In genomic region chr16:32461713-32462112, GRCm38 (mm10) we compare ENCODE assay signal across 24 mouse cellular contexts. TPM values are rescaled to one million over a fixed set of nuclear protein-coding genes. Genes with fewer than 3 reads are reported as not detected.
DNase-seq lines count a peak whose midpoint lies in the region; ATAC-seq and TF ChIP-seq lines count a peak whose summit lies in the region.
"Had no signal": no experiment of that assay in that cellular context is flagged by ENCODE, and none has a peak within 500 bp of the region (broad histone marks: within the 10 kb centered on the region; RNA-seq: fewer than 3 reads in every experiment).

No protein-coding gene starts in this region.

- no peaks in the 10 kb centered on the region for H3K27me3 ChIP-seq in liver, adult 2 months (ENCODE audit: control insufficient read depth, insufficient read depth, low read length)
- H3K27me3 ChIP-seq in liver, postnatal 0 days (ENCODE audit: insufficient read depth, low read length) = no peaks in the 10 kb centered on the region
- no peaks in the 10 kb centered on the region for H3K27me3 ChIP-seq in liver, embryonic 11.5 days (replicated peaks; ENCODE audit: control insufficient read depth, insufficient read depth, low read length)
- H3K27me3 ChIP-seq in stomach, postnatal 0 days (ENCODE audit: control insufficient read depth, insufficient read depth, low read length) = no peaks in the 10 kb centered on the region
- H3K27me3 ChIP-seq: embryonic facial prominence, embryonic 12.5 days; forebrain, embryonic 13.5 days; forebrain, embryonic 15.5 days had no signal

- no peaks in the 10 kb centered on the region for H3K9me3 ChIP-seq in liver, postnatal 0 days (ENCODE audit: low read length)
- no peaks in the 10 kb centered on the region for H3K9me3 ChIP-seq in liver, embryonic 11.5 days (ENCODE audit: control insufficient read depth, low read length)
- no peaks in the 10 kb centered on the region for H3K9me3 ChIP-seq in stomach, postnatal 0 days (ENCODE audit: control insufficient read depth, low read length)
- H3K9me3 ChIP-seq: embryonic facial prominence, embryonic 10.5 days; embryonic facial prominence, embryonic 12.5 days; forebrain, embryonic 13.5 days; forebrain, embryonic 15.5 days had no signal

- no peak for TF ChIP-seq EP300 in liver, postnatal 0 days (IDR thresholded peaks at IDR 0.05; ENCODE audit: low read depth)
- TF ChIP-seq EP300 in stomach, postnatal 0 days (optimal IDR thresholded peaks at IDR 0.05) = no peak

- H3K36me3 ChIP-seq in liver, adult 2 months (ENCODE audit: control insufficient read depth, insufficient read depth, low read length) = peaks cover 32% of the 10 kb centered on the region
- peaks cover 54% of the 10 kb centered on the region for H3K36me3 ChIP-seq in liver, postnatal 0 days (replicated peaks; ENCODE audit: insufficient read depth, low read length)
- peaks cover 6% of the 10 kb centered on the region; the same call in 1 of the 2 replicates for H3K36me3 ChIP-seq in liver, embryonic 11.5 days (ENCODE audit: control insufficient read depth, insufficient read depth, low read length)
- H3K36me3 ChIP-seq in stomach, postnatal 0 days (ENCODE audit: control insufficient read depth, insufficient read depth, low read length) = 0 out of 2 replicates have a peak, but pooled peaks cover 3% of the 10 kb centered on the region

- TF ChIP-seq CTCF in liver, adult 2 months (IDR thresholded peaks at IDR 0.05; ENCODE audit: low read depth, low read length) = no peak
- TF ChIP-seq CTCF in liver, postnatal 0 days (IDR thresholded peaks at IDR 0.05; ENCODE audit: low read depth) = no peak
- no peak for TF ChIP-seq CTCF in stomach, postnatal 0 days (IDR thresholded peaks at IDR 0.05; ENCODE audit: low read depth)

- H3K4me3 ChIP-seq in liver, adult 2 months (ENCODE audit: insufficient read depth, low read depth, low read length) = no peak overlapping the region
- no peak overlapping the region for H3K4me3 ChIP-seq in liver, postnatal 0 days (ENCODE audit: low read depth, low read length)
- no peak overlapping the region for H3K4me3 ChIP-seq in liver, embryonic 11.5 days (ENCODE audit: low read depth, low read length)
- no peak overlapping the region for H3K4me3 ChIP-seq in stomach, postnatal 0 days (ENCODE audit: low read depth, low read length)
- H3K4me3 ChIP-seq: embryonic facial prominence, embryonic 10.5 days; embryonic facial prominence, embryonic 12.5 days; forebrain, embryonic 13.5 days; forebrain, embryonic 15.5 days had no signal

- H3K4me2 ChIP-seq in liver, postnatal 0 days (ENCODE audit: low read depth, low read length) = no peak overlapping the region
- no peak overlapping the region for H3K4me2 ChIP-seq in liver, embryonic 11.5 days
- H3K4me2 ChIP-seq in stomach, postnatal 0 days (replicated peaks; ENCODE audit: low read depth) = no peak overlapping the region
- H3K4me2 ChIP-seq: embryonic facial prominence, embryonic 12.5 days; forebrain, embryonic 13.5 days; forebrain, embryonic 15.5 days had no signal

- peaks cover 6% of the 10 kb centered on the region for H3K4me1 ChIP-seq in liver, adult 2 months (ENCODE audit: control insufficient read depth, insufficient read depth, low read length)
- peaks cover 4% of the 10 kb centered on the region for H3K4me1 ChIP-seq in liver, postnatal 0 days (ENCODE audit: insufficient read depth)
- H3K4me1 ChIP-seq in liver, embryonic 11.5 days (replicated peaks; ENCODE audit: control insufficient read depth, insufficient read depth, low read length) = peaks cover 7% of the 10 kb centered on the region
- H3K4me1 ChIP-seq in stomach, postnatal 0 days (replicated peaks; ENCODE audit: control insufficient read depth, insufficient read depth) = no peaks in the 10 kb centered on the region
- H3K4me1 ChIP-seq: embryonic facial prominence, embryonic 10.5 days; embryonic facial prominence, embryonic 12.5 days; forebrain, embryonic 13.5 days; forebrain, embryonic 15.5 days had no signal

- no peak overlapping the region for H3K9ac ChIP-seq in liver, adult 2 months (ENCODE audit: low read depth, low read length)
- no peak overlapping the region for H3K9ac ChIP-seq in liver, postnatal 0 days (replicated peaks)
- H3K9ac ChIP-seq in liver, embryonic 11.5 days (ENCODE audit: low read depth, low read length) = no peak overlapping the region
- H3K9ac ChIP-seq in stomach, postnatal 0 days (ENCODE audit: low read length) = no peak overlapping the region
- H3K9ac ChIP-seq: embryonic facial prominence, embryonic 12.5 days; forebrain, embryonic 13.5 days; forebrain, embryonic 15.5 days had no signal

- no peak for TF ChIP-seq POLR2A in liver, adult 2 months (IDR thresholded peaks at IDR 0.05; ENCODE audit: extremely low read depth, insufficient read depth, low read length)

- H3K79me2 ChIP-seq in liver, adult 2 months (ENCODE audit: control insufficient read depth, insufficient read depth, low read length) = no peaks in the 10 kb centered on the region

- 32% methylated on average over 5 of the region's 5 CpGs for WGBS in liver, adult 2 months
- 62% methylated on average over 5 of the region's 5 CpGs for WGBS in liver, postnatal 0 days (ENCODE audit: insufficient replicate concordance)
- WGBS in liver, embryonic 11.5 days = 95% methylated on average over 5 of the region's 5 CpGs
- 66% methylated on average over 5 of the region's 5 CpGs for WGBS in stomach, postnatal 0 days

- peak; percentile 67 for DNase-seq in liver, adult 2 months (ENCODE audit: extremely low read depth, low read depth, low spot score)
- DNase-seq in liver = no peak
- DNase-seq in liver, postnatal 0 days = no peak
- no peak for DNase-seq in liver, embryonic 11.5 days (ENCODE audit: low spot score)
- no peak for DNase-seq in stomach, postnatal 0 days (ENCODE audit: low spot score)
- DNase-seq: adrenal gland, adult 2 months; adrenal gland, postnatal 10 days; adrenal gland, postnatal 25 days; cerebellum, adult 11-12 months; cerebellum, adult 2 months; cerebellum, adult 9-10 months; cerebellum, postnatal 10 days; cerebellum, postnatal 25 days had no signal

- H3K27ac ChIP-seq in liver, adult 2 months (replicated peaks; ENCODE audit: insufficient read depth, low read depth, low read length) = no peak overlapping the region
- H3K27ac ChIP-seq in liver, postnatal 0 days (ENCODE audit: low read depth) = no peak overlapping the region
- H3K27ac ChIP-seq in liver, embryonic 11.5 days (ENCODE audit: low read depth, low read length) = no peak overlapping the region
- no peak overlapping the region for H3K27ac ChIP-seq in stomach, postnatal 0 days (replicated peaks)
- H3K27ac ChIP-seq: embryonic facial prominence, embryonic 10.5 days; embryonic facial prominence, embryonic 12.5 days; forebrain, embryonic 13.5 days; forebrain, embryonic 15.5 days had no signal

- ATAC-seq in liver, postnatal 0 days = peak; percentile 82
- ATAC-seq in liver, embryonic 11.5 days (replicated peaks; ENCODE audit: low FRiP score) = no peak
- peak; percentile 69 for ATAC-seq in stomach, postnatal 0 days (ENCODE audit: low FRiP score, low TSS enrichment)
- ATAC-seq in cerebellum, adult (ENCODE audit: insufficient number of reproducible peaks, low FRiP score, low TSS enrichment) = no peak
- ATAC-seq: forebrain, embryonic 13.5 days; forebrain, embryonic 15.5 days had no signal

RNA-seq across cellular contexts. Expression of gene Slc51a, which starts 26.0 kb away (rescaled TPM):
- not detected in 2 replicates for total RNA-seq in liver, adult 2 months (2014; rRNA removed)
- 0.06 TPM in 1 of 2 replicates, not detected in the other for polyA plus RNA-seq in liver, adult 2 months (2012; rRNA removed)
- 0.81 and 1.0 TPM in 2 replicates for polyA plus RNA-seq in liver, postnatal 0 days (2015; fragmentation: Nextera tagmentation; extraction: Ambion mirVana)
- polyA plus RNA-seq in liver, embryonic 11.5 days (2014; fragmentation: Nextera tagmentation; extraction: Ambion mirVana) = 1.3 TPM in 2 replicates
- polyA plus RNA-seq in stomach, postnatal 0 days (2015; fragmentation: Nextera tagmentation; extraction: Ambion mirVana) = 2.7 and 3.1 TPM in 2 replicates
- total RNA-seq: adrenal gland, postnatal 10 days; adrenal gland, postnatal 25 days had no signal

RNA-seq across cellular contexts. Expression of gene Pcyt1a, which starts 31.0 kb away (rescaled TPM):
- total RNA-seq in liver, adult 2 months (2014; rRNA removed) = 56.1 and 56.6 TPM in 2 replicates
- polyA plus RNA-seq in liver, adult 2 months (2012; rRNA removed) = 28.6 and 39.1 TPM in 2 replicates
- 25.4 and 32.9 TPM in 2 replicates for polyA plus RNA-seq in liver, postnatal 0 days (2015; fragmentation: Nextera tagmentation; extraction: Ambion mirVana)
- 37.0 and 42.8 TPM in 2 replicates for polyA plus RNA-seq in liver, embryonic 11.5 days (2014; fragmentation: Nextera tagmentation; extraction: Ambion mirVana)
- 30.8 and 38.6 TPM in 2 replicates for polyA plus RNA-seq in stomach, postnatal 0 days (2015; fragmentation: Nextera tagmentation; extraction: Ambion mirVana)

RNA-seq across cellular contexts. Expression of gene Zdhhc19, which starts 34.4 kb away (rescaled TPM):
- total RNA-seq in liver, adult 2 months (2014; rRNA removed) = not detected in 2 replicates
- not detected in 2 replicates for polyA plus RNA-seq in liver, adult 2 months (2012; rRNA removed)
- not detected in 2 replicates for polyA plus RNA-seq in liver, postnatal 0 days (2015; fragmentation: Nextera tagmentation; extraction: Ambion mirVana)
- polyA plus RNA-seq in liver, embryonic 11.5 days (2014; fragmentation: Nextera tagmentation; extraction: Ambion mirVana) = not detected in 2 replicates
- not detected in 2 replicates for polyA plus RNA-seq in stomach, postnatal 0 days (2015; fragmentation: Nextera tagmentation; extraction: Ambion mirVana)
- total RNA-seq: adrenal gland, adult 2 months; adrenal gland, postnatal 10 days; adrenal gland, postnatal 25 days; adrenal gland, postnatal 4 days; ES-E14 had no signal
- polyA plus RNA-seq: adrenal gland, adult 2 months; C2C12; cerebellum, adult 2 months; cortical plate, adult 2 months; embryonic facial prominence, embryonic 10.5 days; embryonic facial prominence, embryonic 12.5 days; embryonic facial prominence, embryonic 14.5 days; forebrain, embryonic 11.5 days; forebrain, embryonic 13.5 days; forebrain, embryonic 15.5 days had no signal

RNA-seq across cellular contexts. Expression of gene Tctex1d2, which starts 42.2 kb away (rescaled TPM):
- 1.4 and 2.2 TPM in 2 replicates for total RNA-seq in liver, adult 2 months (2014; rRNA removed)
- polyA plus RNA-seq in liver, adult 2 months (2012; rRNA removed) = 1.7 and 2.1 TPM in 2 replicates
- polyA plus RNA-seq in liver, postnatal 0 days (2015; fragmentation: Nextera tagmentation; extraction: Ambion mirVana) = 6.6 and 6.9 TPM in 2 replicates
- polyA plus RNA-seq in liver, embryonic 11.5 days (2014; fragmentation: Nextera tagmentation; extraction: Ambion mirVana) = 13.8 and 15.1 TPM in 2 replicates
- 24.3 and 26.3 TPM in 2 replicates for polyA plus RNA-seq in stomach, postnatal 0 days (2015; fragmentation: Nextera tagmentation; extraction: Ambion mirVana)

Comparison
In these comparisons a context has a peak if more than half of its experiments do, and no peak if none do; other contexts are left out.
1. ATAC-seq: peak in liver, postnatal 0 days (single experiment) and stomach, postnatal 0 days (single experiment); none in liver, embryonic 11.5 days (single experiment) and cerebellum, adult (single experiment).